ENCODE assay signal across 18 mouse cellular contexts in genomic region chr6:23489046-23489445, GRCm38 (mm10).
"Had no signal": no experiment of that assay in that cellular context is flagged by ENCODE, and none has a peak within 500 bp of the region (broad histone marks: within the 10 kb centered on the region; RNA-seq: fewer than 3 reads in every experiment).

No protein-coding gene starts in this region.

- ATAC-seq: midbrain, embryonic 16.5 days had no signal

- DNase-seq: lung, adult 18-20 months; lung, embryonic 14.5 days; lung, postnatal 10 days; lung, postnatal 4 days; midbrain, embryonic 14.5 days; right cerebral cortex, adult 18-20 months; right cerebral cortex, postnatal 25 days; right cerebral cortex, postnatal 4 days; spleen, adult 18-20 months; thymus, adult 18-20 months; thymus, postnatal 14 days; thymus, postnatal 36 days had no signal

- H3K9ac ChIP-seq: liver, embryonic 14.5 days; lung, embryonic 14.5 days; neural tube, embryonic 13.5 days; neural tube, embryonic 15.5 days had no signal

- H3K4me2 ChIP-seq: lung, embryonic 14.5 days; neural tube, embryonic 13.5 days; neural tube, embryonic 15.5 days had no signal

- H3K27ac ChIP-seq: liver, embryonic 14.5 days; midbrain, embryonic 10.5 days; neural tube, embryonic 13.5 days; neural tube, embryonic 15.5 days had no signal

- H3K9me3 ChIP-seq: midbrain, embryonic 10.5 days; neural tube, embryonic 13.5 days; neural tube, embryonic 15.5 days had no signal

- H3K4me1 ChIP-seq: midbrain, embryonic 10.5 days; neural tube, embryonic 13.5 days; neural tube, embryonic 15.5 days had no signal

- H3K4me3 ChIP-seq: midbrain, embryonic 10.5 days; myocyte; neural tube, embryonic 13.5 days; neural tube, embryonic 15.5 days had no signal

- H3K27me3 ChIP-seq: neural tube, embryonic 13.5 days; neural tube, embryonic 15.5 days had no signal

- H3K36me3 ChIP-seq: midbrain, embryonic 10.5 days; neural tube, embryonic 13.5 days; neural tube, embryonic 15.5 days had no signal
